8 mouse cellular contexts compared by ENCODE assay signal in the genomic region with DNA sequence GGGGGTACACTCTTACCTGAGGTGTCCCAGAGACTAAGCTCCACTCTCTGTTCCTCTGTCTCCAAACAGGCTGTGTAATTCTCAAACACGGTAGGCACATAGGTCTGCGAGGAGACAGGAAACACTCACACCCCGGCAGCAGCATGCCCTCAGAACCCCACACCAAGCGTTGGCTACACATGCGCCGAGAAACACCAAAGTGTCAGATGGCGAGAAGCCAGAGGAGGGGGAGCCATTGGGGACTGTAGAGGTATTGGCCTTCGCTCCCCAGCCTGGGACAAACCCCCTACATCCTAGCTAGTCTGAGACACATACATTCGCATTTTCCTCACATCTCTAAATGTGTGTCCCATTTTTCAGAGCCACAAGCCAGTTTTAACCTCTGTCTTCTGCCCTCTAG. TPM values are rescaled to one million over a fixed set of nuclear protein-coding genes. Genes with fewer than 3 reads are reported as not detected.
A peak's percentile ranks its signal among the peaks of the same experiment; 100 is the strongest.
DNase-seq lines count a peak whose midpoint lies in the region; ATAC-seq and TF ChIP-seq lines count a peak whose summit lies in the region.

No protein-coding gene starts in this region.

- H3K27me3 ChIP-seq in Patski, result no peaks in the 10 kb centered on the region
- H3K27me3 ChIP-seq in forebrain, embryonic 14.5 days (replicated peaks; ENCODE audit: control insufficient read depth, insufficient read depth, low read length), result no peaks in the 10 kb centered on the region
- peaks cover 36% of the 10 kb centered on the region for H3K27me3 ChIP-seq in limb, embryonic 11.5 days (ENCODE audit: control insufficient read depth, insufficient read depth, low read length)
- 0 out of 2 replicates have a peak, but pooled peaks cover 6% of the 10 kb centered on the region for H3K27me3 ChIP-seq in neural tube, embryonic 12.5 days (replicated peaks)

- TF ChIP-seq CTCF in layer of hippocampus, adult 2 months (conservative IDR thresholded peaks at IDR 0.05), result no peak
- TF ChIP-seq CTCF in Patski (IDR thresholded peaks at IDR 0.05), result no peak

- H3K9me3 ChIP-seq in forebrain, embryonic 14.5 days (replicated peaks; ENCODE audit: control insufficient read depth, low read length), result no peaks in the 10 kb centered on the region
- no peaks in the 10 kb centered on the region for H3K9me3 ChIP-seq in limb, embryonic 11.5 days (ENCODE audit: control insufficient read depth, low read length)
- H3K9me3 ChIP-seq in neural tube, embryonic 12.5 days, result no peaks in the 10 kb centered on the region

- no peaks in the 10 kb centered on the region for H3K36me3 ChIP-seq in forebrain, embryonic 14.5 days (ENCODE audit: control insufficient read depth, insufficient read depth, low read length)
- H3K36me3 ChIP-seq in limb, embryonic 11.5 days (ENCODE audit: control insufficient read depth, insufficient read depth, low read length), result no peaks in the 10 kb centered on the region
- H3K36me3 ChIP-seq in neural tube, embryonic 12.5 days, result no peaks in the 10 kb centered on the region

- H3K9ac ChIP-seq in forebrain, embryonic 14.5 days (ENCODE audit: low read length), result peak overlapping the region; percentile 56
- no peak overlapping the region for H3K9ac ChIP-seq in limb, embryonic 11.5 days (ENCODE audit: low read length)
- peak overlapping the region; percentile 57 for H3K9ac ChIP-seq in neural tube, embryonic 12.5 days

- peak overlapping the region; percentile 84 for H3K4me2 ChIP-seq in forebrain, embryonic 14.5 days (ENCODE audit: low read length)
- H3K4me2 ChIP-seq in limb, embryonic 11.5 days (ENCODE audit: low read depth, severe bottlenecking), result no peak overlapping the region; the same call in 1 of the 2 replicates
- peak overlapping the region; percentile 94 for H3K4me2 ChIP-seq in neural tube, embryonic 12.5 days (replicated peaks)

- H3K4me3 ChIP-seq in layer of hippocampus, adult 2 months, result peak overlapping the region; percentile 71
- H3K4me3 ChIP-seq in forebrain, embryonic 14.5 days (ENCODE audit: low read depth, low read length), result peak overlapping the region; percentile 37
- peak overlapping the region; percentile 33; the same call in 1 of the 2 replicates for H3K4me3 ChIP-seq in limb, embryonic 11.5 days (ENCODE audit: low read depth, low read length)
- H3K4me3 ChIP-seq in neural tube, embryonic 12.5 days, result peak overlapping the region; percentile 52

- POLR2A ChIA-PET in Patski (lab: Charles Lee), result interaction anchor here (2.2 kb wide), 1 partner anchor 8 kb away, joined by 7 read pairs; no protein-coding TSS in a partner anchor

- DNase-seq in layer of hippocampus, adult 2 months (ENCODE audit: low spot score in 2 of 2), result no peak
- DNase-seq in layer of hippocampus, adult 8-10 months (ENCODE audit: low spot score in 2 of 2), result no peak
- no peak for DNase-seq in Patski (ENCODE audit: low read depth, low spot score)
- DNase-seq in forebrain, embryonic 14.5 days (ENCODE audit: low spot score), result peak; percentile 57
- peak; percentile 37 for DNase-seq in limb, embryonic 11.5 days (ENCODE audit: low spot score)
- DNase-seq in left cerebral cortex, postnatal 14 days (ENCODE audit: low spot score in 2 of 2), result no peak

- in situ Hi-C loops in Patski (cut with MboI; ENCODE audit: low pct_unique_long_range_greater_than_20kb), result no loop called here

- intact Hi-C loops in left cerebral cortex, postnatal 14 days (cut with DNase I), result no loop called here

- ATAC-seq in Patski, result peak; percentile 22
- no peak for ATAC-seq in forebrain, embryonic 14.5 days
- ATAC-seq in limb, embryonic 11.5 days (ENCODE audit: insufficient number of reproducible peaks, low FRiP score, low TSS enrichment, low read depth), result no peak
- ATAC-seq in neural tube, embryonic 12.5 days (ENCODE audit: low FRiP score, low read depth), result no peak; the same call in 1 of the 2 replicates
- no peak for ATAC-seq in granulocyte monocyte progenitor cell, adult 5-6 weeks (replicated peaks; ENCODE audit: poor library complexity, severe bottlenecking)

- no peak overlapping the region for H3K27ac ChIP-seq in layer of hippocampus, adult 2 months
- no peak overlapping the region for H3K27ac ChIP-seq in forebrain, embryonic 14.5 days (ENCODE audit: low read depth, low read length)
- no peak overlapping the region for H3K27ac ChIP-seq in limb, embryonic 11.5 days (replicated peaks; ENCODE audit: low read depth, low read length)
- H3K27ac ChIP-seq in neural tube, embryonic 12.5 days, result no peak overlapping the region

- peaks cover 30% of the 10 kb centered on the region for H3K4me1 ChIP-seq in forebrain, embryonic 14.5 days (ENCODE audit: control insufficient read depth, insufficient read depth, low read length)
- H3K4me1 ChIP-seq in limb, embryonic 11.5 days (ENCODE audit: control insufficient read depth, insufficient read depth, low read length), result peaks cover 6% of the 10 kb centered on the region
- peaks cover 43% of the 10 kb centered on the region for H3K4me1 ChIP-seq in neural tube, embryonic 12.5 days

- WGBS in forebrain, embryonic 14.5 days, result under 1% methylated on average over 9 of the region's 9 CpGs
- WGBS in limb, embryonic 11.5 days, result 3% methylated on average over 9 of the region's 9 CpGs
- under 1% methylated on average over 9 of the region's 9 CpGs for WGBS in neural tube, embryonic 12.5 days

- CTCF ChIA-PET in Patski (lab: Charles Lee), result interaction anchor here (0.7 to 1.9 kb wide), 3 partner anchors 12 to 70 kb away, joined by 3 to 5 read pairs (median 4); no protein-coding TSS in a partner anchor

RNA-seq across cellular contexts. Expression of gene Rnd1, which starts 0.8 kb away (rescaled TPM):
- total RNA-seq in layer of hippocampus, adult 2 months (2021), result 1 to 10 TPM; 6.4 to 6.9 TPM
- 1 to 10 TPM; 6.3 to 8.7 (median 7.3) TPM for total RNA-seq in layer of hippocampus, adult 8-10 months (2022)
- polyA plus RNA-seq in Patski (2021), result 14.8 TPM
- polyA plus RNA-seq in forebrain, embryonic 14.5 days (2014; fragmentation: Nextera tagmentation; extraction: Ambion mirVana), result 6.3 and 6.8 TPM in 2 replicates
- polyA plus RNA-seq in limb, embryonic 11.5 days (2014; fragmentation: Nextera tagmentation; extraction: Ambion mirVana), result 0.29 and 0.37 TPM in 2 replicates
- 7.8 and 9.7 TPM in 2 replicates for polyA plus RNA-seq in neural tube, embryonic 12.5 days (2016; fragmentation: Nextera tagmentation; extraction: Ambion mirVana)
- total RNA-seq in granulocyte monocyte progenitor cell, adult 5-6 weeks (2014; fragmentation: Nextera tagmentation), result 0.11 and 0.39 TPM in 2 replicates
- 0.67 and 2.7 TPM in 2 replicates for total RNA-seq in granulocyte monocyte progenitor cell, adult 5-6 weeks (2017)
- 10 to 100 TPM; 53.9 to 64.1 TPM for total RNA-seq in left cerebral cortex, postnatal 14 days (2021)

RNA-seq across cellular contexts. Expression of gene Ddx23, which starts 13.8 kb away (rescaled TPM):
- 10 to 100 TPM; 79.7 to 87.4 TPM for total RNA-seq in layer of hippocampus, adult 2 months (2021)
- total RNA-seq in layer of hippocampus, adult 8-10 months (2022), result 10 to 100 TPM; 76.3 to 89.4 (median 85.9) TPM
- 109 TPM for polyA plus RNA-seq in Patski (2021)
- polyA plus RNA-seq in forebrain, embryonic 14.5 days (2014; fragmentation: Nextera tagmentation; extraction: Ambion mirVana), result 18.2 and 24.3 TPM in 2 replicates
- 24.8 and 27.7 TPM in 2 replicates for polyA plus RNA-seq in limb, embryonic 11.5 days (2014; fragmentation: Nextera tagmentation; extraction: Ambion mirVana)
- polyA plus RNA-seq in neural tube, embryonic 12.5 days (2016; fragmentation: Nextera tagmentation; extraction: Ambion mirVana), result 16.4 and 23.2 TPM in 2 replicates
- total RNA-seq in granulocyte monocyte progenitor cell, adult 5-6 weeks (2014; fragmentation: Nextera tagmentation), result 76.1 and 82.1 TPM in 2 replicates
- 79.5 and 103 TPM in 2 replicates for total RNA-seq in granulocyte monocyte progenitor cell, adult 5-6 weeks (2017)
- total RNA-seq in left cerebral cortex, postnatal 14 days (2021), result 10 to 100 TPM; 56.0 to 57.6 TPM

RNA-seq across cellular contexts. Expression of gene Ccdc65, which starts 31.5 kb away (rescaled TPM):
- total RNA-seq in layer of hippocampus, adult 2 months (2021), result 1 to 10 TPM; 6.7 to 9.5 TPM
- 10 to 100 TPM in 1 of 4 experiments, 1 to 10 TPM in 3; 7.4 to 10.4 (median 8.4) TPM for total RNA-seq in layer of hippocampus, adult 8-10 months (2022)
- polyA plus RNA-seq in Patski (2021), result 7.6 TPM
- 3.2 and 3.3 TPM in 2 replicates for polyA plus RNA-seq in forebrain, embryonic 14.5 days (2014; fragmentation: Nextera tagmentation; extraction: Ambion mirVana)
- polyA plus RNA-seq in limb, embryonic 11.5 days (2014; fragmentation: Nextera tagmentation; extraction: Ambion mirVana), result 0.48 and 1.3 TPM in 2 replicates
- polyA plus RNA-seq in neural tube, embryonic 12.5 days (2016; fragmentation: Nextera tagmentation; extraction: Ambion mirVana), result 2.1 and 2.3 TPM in 2 replicates
- not detected in 2 replicates for total RNA-seq in granulocyte monocyte progenitor cell, adult 5-6 weeks (2014; fragmentation: Nextera tagmentation)
- total RNA-seq in granulocyte monocyte progenitor cell, adult 5-6 weeks (2017), result not detected in 2 replicates
- total RNA-seq in left cerebral cortex, postnatal 14 days (2021), result 10 to 100 TPM; 12.6 to 13.3 TPM

RNA-seq across cellular contexts. Expression of gene Cacnb3, which starts 45.8 kb away (rescaled TPM):
- total RNA-seq in layer of hippocampus, adult 2 months (2021), result 100 to 1,000 TPM; 207 to 212 TPM
- 100 to 1,000 TPM; 163 to 193 (median 176) TPM for total RNA-seq in layer of hippocampus, adult 8-10 months (2022)
- polyA plus RNA-seq in Patski (2021), result 69.7 TPM
- polyA plus RNA-seq in forebrain, embryonic 14.5 days (2014; fragmentation: Nextera tagmentation; extraction: Ambion mirVana), result 75.9 and 95.4 TPM in 2 replicates
- 23.4 and 25.1 TPM in 2 replicates for polyA plus RNA-seq in limb, embryonic 11.5 days (2014; fragmentation: Nextera tagmentation; extraction: Ambion mirVana)
- 108 and 127 TPM in 2 replicates for polyA plus RNA-seq in neural tube, embryonic 12.5 days (2016; fragmentation: Nextera tagmentation; extraction: Ambion mirVana)
- total RNA-seq in granulocyte monocyte progenitor cell, adult 5-6 weeks (2014; fragmentation: Nextera tagmentation), result not detected in 2 replicates
- total RNA-seq in granulocyte monocyte progenitor cell, adult 5-6 weeks (2017), result not detected in 2 replicates
- 100 to 1,000 TPM; 217 to 244 TPM for total RNA-seq in left cerebral cortex, postnatal 14 days (2021)

RNA-seq across cellular contexts. Expression of gene Fkbp11, which starts 51.5 kb away (rescaled TPM):
- total RNA-seq in layer of hippocampus, adult 2 months (2021), result 1 to 10 TPM in 1 of 2 experiments, under 1 TPM in 1; 0.66 to 1.3 TPM
- 1 to 10 TPM; 1.2 to 2.3 (median 1.5) TPM for total RNA-seq in layer of hippocampus, adult 8-10 months (2022)
- polyA plus RNA-seq in Patski (2021), result 0.41 TPM
- polyA plus RNA-seq in forebrain, embryonic 14.5 days (2014; fragmentation: Nextera tagmentation; extraction: Ambion mirVana), result 2.6 and 3.8 TPM in 2 replicates
- polyA plus RNA-seq in limb, embryonic 11.5 days (2014; fragmentation: Nextera tagmentation; extraction: Ambion mirVana), result 24.3 and 25.7 TPM in 2 replicates
- 7.7 and 8.9 TPM in 2 replicates for polyA plus RNA-seq in neural tube, embryonic 12.5 days (2016; fragmentation: Nextera tagmentation; extraction: Ambion mirVana)
- 37.6 and 39.9 TPM in 2 replicates for total RNA-seq in granulocyte monocyte progenitor cell, adult 5-6 weeks (2014; fragmentation: Nextera tagmentation)
- total RNA-seq in granulocyte monocyte progenitor cell, adult 5-6 weeks (2017), result 63.8 and 66.3 TPM in 2 replicates
- total RNA-seq in left cerebral cortex, postnatal 14 days (2021), result 1 to 10 TPM; 2.7 to 3.4 TPM

Comparison
In these comparisons a context has a peak if more than half of its experiments do, and no peak if none do; other contexts are left out.
1. DNase-seq: peak in forebrain, embryonic 14.5 days (single experiment) and limb, embryonic 11.5 days (single experiment); none in layer of hippocampus, adult 2 months (0 of 2), layer of hippocampus, adult 8-10 months (0 of 2), Patski (single experiment) and left cerebral cortex, postnatal 14 days (0 of 2).
2. RNA of gene Rnd1, which starts 0.8 kb away (total RNA-seq): 53.9 to 64.1 TPM in left cerebral cortex, postnatal 14 days; 6.3 to 8.7 TPM in layer of hippocampus, adult 8-10 months, 6.4 to 6.9 TPM in layer of hippocampus, adult 2 months and 0.11 to 2.7 TPM in granulocyte monocyte progenitor cell, adult 5-6 weeks; every median in the first group is over 4 times any median in the second.
3. RNA of gene Ccdc65, which starts 31.5 kb away (total RNA-seq): 12.6 to 13.3 TPM in left cerebral cortex, postnatal 14 days, 6.7 to 9.5 TPM in layer of hippocampus, adult 2 months and 7.4 to 10.4 TPM in layer of hippocampus, adult 8-10 months; not detected in granulocyte monocyte progenitor cell, adult 5-6 weeks; every median in the first group is over 4 times any median in the second.
4. Peak in every context shown above with its lines, with median percentiles within 50 percentile points of each other: H3K4me3 ChIP-seq.